Mouse (Mus musculus): ENCODE results near the gene Atxn7l1.

GRCm38 (mm10) chr12:33195175-33195574 is 47.7 kb downstream of the Atxn7l1 start:
- no peak for TF ChIP-seq CTCF (IDR thresholded peaks at IDR 0.05; ENCODE audit: borderline replicate concordance, control insufficient read depth, extremely low read depth, insufficient read depth, low read length, poor library complexity)
- TF ChIP-seq POLR2A (IDR thresholded peaks at IDR 0.05; ENCODE audit: control insufficient read depth, extremely low read depth, insufficient read depth, low read length, poor library complexity), result no peak
